Mouse (Mus musculus) kidney, postnatal 25 days (tissue): ENCODE data around the gene Prpf3.
"Not testable (repeated sequence)": the region's sequence is repeated elsewhere in the genome, so short reads cannot be mapped to it uniquely, and the experiment has no call there.

Source experiments
- DNase-seq, 2 experiments: peaks; one replicate each; pipeline ENCODE4 v3.0.0; 2021; ENCODE audit warnings: mixed read lengths in 2 of 2

Prpf3 gene

GRCm38 (mm10) chr3:95819351-95819985 lies 36.2 kb downstream of the Prpf3 start:
- DNase-seq, result peak; percentile 100

DNA sequence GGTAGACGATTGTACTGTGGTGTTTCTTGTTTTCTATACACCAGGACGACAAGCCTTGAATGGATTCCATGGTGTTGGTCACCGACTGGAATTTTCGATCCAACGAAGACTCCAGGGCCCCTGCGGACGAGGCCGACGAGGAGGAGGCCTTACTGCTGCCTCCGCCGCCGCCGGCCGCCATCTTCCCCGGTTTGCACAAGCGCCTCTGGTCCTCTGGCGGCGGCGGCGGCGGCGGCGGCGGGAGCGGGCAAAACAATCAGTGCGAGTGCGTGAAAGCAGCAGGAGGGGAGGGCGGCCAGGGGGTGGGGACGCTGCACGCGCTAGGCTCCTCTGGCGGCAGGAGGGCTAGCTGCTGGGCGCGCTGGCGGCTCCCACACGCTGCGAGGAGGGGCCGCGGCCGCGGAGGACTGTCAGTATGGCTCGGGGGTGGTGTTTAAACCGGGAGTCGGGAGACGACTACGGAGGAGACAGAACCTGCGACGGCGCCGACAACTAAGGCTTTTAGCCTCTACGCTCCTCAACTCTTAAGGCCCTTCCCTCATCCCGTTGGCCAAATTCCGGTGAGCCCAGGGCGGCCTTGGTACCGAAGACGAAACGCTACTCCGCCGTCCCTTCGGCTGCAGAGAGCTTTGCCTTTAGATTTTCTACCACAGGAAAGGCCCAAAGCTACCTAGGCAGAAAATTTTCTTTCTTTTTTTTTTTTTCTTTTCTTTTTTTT lies 37.0 kb downstream of the Prpf3 start, which contains the start of gene Rprd2:
Rprd2 (minus strand) TSS at position 293 of the 718 bp plus-strand sequence.
- DNase-seq, result peak; percentile 69 to 88

DNA sequence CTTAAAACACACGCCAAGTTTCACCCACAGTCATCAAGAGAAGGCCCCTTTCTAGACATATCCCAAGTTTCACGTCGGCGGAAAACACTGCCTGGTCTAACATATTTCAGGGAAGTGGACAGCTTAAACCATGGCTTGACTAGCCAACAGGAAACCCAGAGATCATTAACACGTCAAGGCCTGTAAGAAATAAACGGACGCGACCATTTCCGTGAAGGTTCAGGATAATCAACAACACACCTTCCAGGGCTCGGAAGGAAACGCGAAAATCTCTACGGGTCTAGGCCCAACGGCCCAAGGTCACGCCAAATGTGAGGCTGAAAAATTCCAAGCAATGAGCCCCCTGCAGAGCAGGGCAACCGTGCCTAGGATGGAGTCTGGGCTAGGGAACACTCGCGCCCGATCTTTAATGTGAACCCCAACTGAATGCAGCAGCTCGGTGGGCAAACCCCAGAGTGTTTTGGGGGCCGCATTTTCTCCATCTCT lies 37.6 kb downstream of the Prpf3 start:
- peak; percentile 66 to 75 for DNase-seq

- DNase-seq, result no peak
These were observed 39.0 kb downstream of the Prpf3 start for GRCm38 (mm10) chr3:95816681-95817080.

GRCm38 (mm10) chr3:95808384-95808783 lies 47.3 kb downstream of the Prpf3 start:
- DNase-seq, result no peak

- not testable (repeated sequence) for DNase-seq
These were observed 48.1 kb downstream of the Prpf3 start for GRCm38 (mm10) chr3:95807630-95808029.

DNA sequence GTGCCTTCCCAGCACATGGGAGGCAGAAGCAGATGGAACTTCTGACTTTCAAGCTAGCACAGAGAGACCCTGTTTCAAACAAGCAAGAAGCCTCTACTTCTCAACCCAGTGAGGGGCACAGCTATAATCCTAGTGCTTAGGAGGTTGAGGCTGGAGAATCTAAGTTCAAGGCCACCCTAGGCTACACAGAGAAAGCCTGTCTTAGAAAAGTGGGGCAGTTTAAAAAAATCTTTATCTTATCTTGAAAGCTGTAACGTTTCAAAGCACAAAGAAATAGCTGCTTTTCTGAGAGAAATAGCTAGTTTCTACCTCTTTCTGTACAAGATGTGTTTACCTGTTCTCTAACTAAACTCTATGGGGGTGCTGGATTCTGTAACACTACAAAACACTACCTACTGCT lies 49.0 kb downstream of the Prpf3 start:
- no peak for DNase-seq

DNA sequence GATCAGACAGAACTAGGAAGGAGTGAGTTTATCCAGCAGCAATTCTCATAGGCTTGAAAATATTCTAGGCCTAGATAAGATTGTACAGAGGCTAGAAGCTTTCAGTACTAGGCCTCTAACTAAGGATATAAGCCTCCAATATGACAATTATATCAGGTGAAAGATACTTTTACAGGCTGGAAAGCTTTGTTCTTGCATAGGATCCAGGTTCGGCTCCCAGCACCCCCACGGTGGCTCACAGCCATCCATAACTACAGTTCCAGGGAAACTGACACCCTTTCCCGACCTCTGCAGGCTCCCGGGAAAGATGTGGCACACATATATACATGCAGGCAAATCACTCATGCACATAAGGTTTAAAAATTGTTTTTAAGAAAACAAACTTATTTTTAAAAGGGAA lies 51.8 kb downstream of the Prpf3 start:
- no peak for DNase-seq

GRCm38 (mm10) chr3:95798756-95799155 lies 56.9 kb downstream of the Prpf3 start:
- DNase-seq, result no peak

GRCm38 (mm10) chr3:95794299-95794698 lies 61.4 kb downstream of the Prpf3 start:
- no peak for DNase-seq

DNA sequence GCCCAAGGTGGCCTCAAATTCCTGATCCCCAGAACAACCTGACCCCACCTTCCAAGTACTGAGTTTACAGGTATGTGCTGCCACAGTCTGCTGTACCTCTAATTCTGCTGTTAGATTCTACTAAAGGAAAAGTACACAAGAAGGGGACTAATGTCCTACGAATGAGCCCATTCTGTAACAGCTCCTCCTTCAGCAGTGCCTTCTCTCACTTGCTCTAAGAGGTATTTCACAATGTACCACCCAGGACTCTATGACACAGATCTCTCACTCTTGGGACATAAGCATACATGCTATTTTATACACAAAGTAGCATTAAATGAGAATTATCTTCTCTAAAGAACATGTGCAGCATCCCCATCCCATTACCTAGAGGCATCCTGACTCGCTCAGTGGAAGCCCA lies 62.0 kb downstream of the Prpf3 start:
- no peak for DNase-seq

DNA sequence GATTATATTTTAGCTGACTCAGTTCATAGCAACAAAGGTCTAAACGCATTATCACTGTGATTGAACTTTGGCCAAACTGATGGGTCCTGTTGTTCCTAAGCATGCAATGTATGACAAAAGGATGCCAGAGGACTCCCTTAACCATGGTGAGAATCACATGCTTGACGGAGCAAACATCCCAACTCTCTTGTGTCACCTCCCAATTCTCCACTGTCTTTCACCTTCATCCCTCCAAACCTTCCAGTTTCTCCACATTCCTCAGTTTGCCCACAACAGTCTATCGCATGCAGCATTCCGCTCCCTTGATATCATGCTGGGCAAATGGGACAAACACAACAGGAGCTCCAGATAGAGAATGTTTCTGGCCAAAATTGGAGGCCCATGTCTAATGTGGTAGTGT lies 70.2 kb downstream of the Prpf3 start:
- DNase-seq, result no peak
